Mouse (Mus musculus): ENCODE results near the gene Adh5.
"Not testable (repeated sequence)": the region's sequence is repeated elsewhere in the genome, so short reads cannot be mapped to it uniquely, and the experiment has no call there.

- TF ChIP-seq CTCF (IDR thresholded peaks at IDR 0.05 in 2 of 3, conservative IDR thresholded peaks at IDR 0.05 in 1 of 3; ENCODE audit: control insufficient read depth in 1 of 3, insufficient read depth in 1 of 3, low read depth in 2 of 3, low read length in 3 of 3, poor library complexity in 1 of 3, severe bottlenecking in 1 of 3); BHLHE40 (IDR thresholded peaks at IDR 0.05; ENCODE audit: borderline replicate concordance, low read depth, low read length): not testable (repeated sequence)
Observed at GRCm38 (mm10) chr3:138466656-138467055, 23.8 kb downstream of the Adh5 start.
